In genomic region chr9:90204396-90204915, GRCm38 (mm10) we compare ENCODE assay signal across 10 mouse cellular contexts. TPM values are rescaled to one million over a fixed set of nuclear protein-coding genes. Genes with fewer than 3 reads are reported as not detected.
A peak's percentile ranks its signal among the peaks of the same experiment; 100 is the strongest.
DNase-seq lines count a peak whose midpoint lies in the region; ATAC-seq and TF ChIP-seq lines count a peak whose summit lies in the region.
"Had no signal": no experiment of that assay in that cellular context is flagged by ENCODE, and none has a peak within 500 bp of the region (broad histone marks: within the 10 kb centered on the region; RNA-seq: fewer than 3 reads in every experiment).

No protein-coding gene starts in this region.

- H3K4me2 ChIP-seq in intestine, postnatal 0 days (replicated peaks; ENCODE audit: low read depth), result no peak overlapping the region
- H3K4me2 ChIP-seq in intestine, embryonic 16.5 days (ENCODE audit: low read depth, low read length), result no peak overlapping the region
- H3K4me2 ChIP-seq: forebrain, embryonic 13.5 days had no signal

- ATAC-seq in intestine, postnatal 0 days, result no peak
- ATAC-seq in intestine, embryonic 16.5 days, result no peak
- ATAC-seq: forebrain, embryonic 13.5 days had no signal

- H3K4me1 ChIP-seq in intestine, postnatal 0 days (replicated peaks; ENCODE audit: control insufficient read depth, insufficient read depth, low read length), result no peaks in the 10 kb centered on the region
- H3K4me1 ChIP-seq in intestine, embryonic 16.5 days (ENCODE audit: control insufficient read depth, insufficient read depth, low read length), result no peaks in the 10 kb centered on the region
- H3K4me1 ChIP-seq: forebrain, embryonic 13.5 days had no signal

- WGBS in intestine, postnatal 0 days, result 67% methylated on average over 8 of the region's 8 CpGs
- 72% methylated on average over 8 of the region's 8 CpGs for WGBS in intestine, embryonic 16.5 days

- H3K36me3 ChIP-seq in intestine, postnatal 0 days (ENCODE audit: control insufficient read depth, insufficient read depth), result peaks cover 58% of the 10 kb centered on the region
- peaks cover 10% of the 10 kb centered on the region; the same call in 1 of the 2 replicates for H3K36me3 ChIP-seq in intestine, embryonic 16.5 days (ENCODE audit: control insufficient read depth, insufficient read depth, low read length)

- no peaks in the 10 kb centered on the region for H3K27me3 ChIP-seq in intestine, postnatal 0 days (replicated peaks; ENCODE audit: control insufficient read depth, insufficient read depth, low read length)
- no peaks in the 10 kb centered on the region for H3K27me3 ChIP-seq in intestine, embryonic 16.5 days (replicated peaks; ENCODE audit: control insufficient read depth, insufficient read depth, low read length)
- H3K27me3 ChIP-seq: forebrain, embryonic 13.5 days had no signal

- TF ChIP-seq CTCF in intestine, postnatal 0 days (IDR thresholded peaks at IDR 0.05; ENCODE audit: low read depth), result peak; percentile 58

- no peak overlapping the region for H3K9ac ChIP-seq in intestine, postnatal 0 days (ENCODE audit: low read depth, low read length)
- no peak overlapping the region for H3K9ac ChIP-seq in intestine, embryonic 16.5 days (ENCODE audit: low read depth, low read length)
- H3K9ac ChIP-seq: forebrain, embryonic 13.5 days had no signal

- no peak overlapping the region for H3K27ac ChIP-seq in intestine, postnatal 0 days (ENCODE audit: low read depth, low read length)
- H3K27ac ChIP-seq in intestine, embryonic 16.5 days (ENCODE audit: low read length), result no peak overlapping the region
- H3K27ac ChIP-seq: forebrain, embryonic 13.5 days had no signal

- DNase-seq in 3134 (ENCODE audit: extremely low read depth, insufficient read length, low spot score), result peak; percentile 66
- peak; percentile 70 for DNase-seq in 3T3-L1 (ENCODE audit: low read depth, low spot score)
- DNase-seq in brain, adult 2 months (ENCODE audit: low read depth, low spot score), result peak; percentile 68
- no peak for DNase-seq in right cerebral cortex, adult 18-20 months
- no peak for DNase-seq in layer of hippocampus, adult 9-11 months
- DNase-seq: heart, adult 18-20 months; lung, adult 18-20 months had no signal

- H3K4me3 ChIP-seq in intestine, postnatal 0 days (ENCODE audit: low read depth, low read length), result no peak overlapping the region
- no peak overlapping the region for H3K4me3 ChIP-seq in intestine, embryonic 16.5 days (ENCODE audit: low read length)
- H3K4me3 ChIP-seq: forebrain, embryonic 13.5 days had no signal

- no peaks in the 10 kb centered on the region for H3K9me3 ChIP-seq in intestine, postnatal 0 days (ENCODE audit: control insufficient read depth)
- H3K9me3 ChIP-seq in intestine, embryonic 16.5 days (ENCODE audit: control insufficient read depth, low read length), result no peaks in the 10 kb centered on the region
- H3K9me3 ChIP-seq: forebrain, embryonic 13.5 days had no signal

RNA-seq across cellular contexts. Expression of gene Adamts7, which starts 41.6 kb away (rescaled TPM):
- 2.5 TPM in 2 replicates for polyA plus RNA-seq in intestine, postnatal 0 days (2015; fragmentation: Nextera tagmentation; extraction: Ambion mirVana)
- polyA plus RNA-seq in intestine, embryonic 16.5 days (2015; fragmentation: Nextera tagmentation; extraction: Ambion mirVana), result 11.7 TPM in 2 replicates

Comparison
In these comparisons a context has a peak if more than half of its experiments do, and no peak if none do; other contexts are left out.
1. DNase-seq: peak in 3134 (single experiment), 3T3-L1 (single experiment) and brain, adult 2 months (single experiment); none in right cerebral cortex, adult 18-20 months (single experiment) and layer of hippocampus, adult 9-11 months (single experiment).